Mouse (Mus musculus) liver, embryonic 14.5 days (tissue): ENCODE results near the gene Rimbp3.

ENCODE experiments used
- CTCF ChIP-seq: IDR thresholded peaks from 2 replicates; pipeline ENCODE4 v1.5.1; 2016; ENCODE audit warnings: antibody characterized with exemption, low read depth, control low read depth
- EP300 ChIP-seq: IDR thresholded peaks from 2 replicates; pipeline ENCODE4 v1.6.1; 2016; ENCODE audit warnings: antibody characterized with exemption, low read depth

GRCm38 (mm10) chr16:17167179-17167578 is 41.2 kb upstream of the Rimbp3 start:
- TF ChIP-seq CTCF: no peak
- TF ChIP-seq EP300: no peak
